Mouse (Mus musculus): Measurements from ENCODE around the gene Prop1.

The Prop1 gene

GRCm38 (mm10) chr11:50953665-50954064, at the start of gene Prop1:
Gene Prop1 (minus strand): TSS chr11:50953765.
- in situ Hi-C loops (cut with MboI), result no loop called here

GRCm38 (mm10) chr11:51003296-51003695, 49.7 kb upstream of the Prop1 start, which contains the start of gene Olfr51:
Gene Olfr51 (plus strand): TSS chr11:51003596.
- in situ Hi-C loops (cut with MboI), result no loop called here

- in situ Hi-C loops (cut with MboI), result no loop called here
Measured at GRCm38 (mm10) chr11:50981667-50982066, 28.1 kb upstream of the Prop1 start, which contains the start of gene Olfr1377. Gene Olfr1377 (plus strand): TSS chr11:50981967.

- in situ Hi-C loops (cut with MboI), result no loop called here
Measured at GRCm38 (mm10) chr11:50977216-50977615, 23.7 kb upstream of the Prop1 start.

GRCm38 (mm10) chr11:50966230-50966629, 12.7 kb upstream of the Prop1 start, which contains the start of gene Olfr1378:
Gene Olfr1378 (plus strand): TSS chr11:50966530.
- in situ Hi-C loops (cut with MboI), result no loop called here

- in situ Hi-C loops (cut with MboI), result no loop called here
Measured at GRCm38 (mm10) chr11:50964886-50965285, 11.3 kb upstream of the Prop1 start.

- in situ Hi-C loops (cut with MboI), result no loop called here
Measured at GRCm38 (mm10) chr11:50952290-50952689, 1.3 kb downstream of the Prop1 start.

- in situ Hi-C loops (cut with MboI), result no loop called here
Measured at GRCm38 (mm10) chr11:50943506-50943905, 10.1 kb downstream of the Prop1 start, which contains the start of gene 4933414I15Rik. Gene 4933414I15Rik (minus strand): TSS chr11:50943765.

GRCm38 (mm10) chr11:50942386-50942785, 11.2 kb downstream of the Prop1 start:
- in situ Hi-C loops (cut with MboI), result no loop called here

GRCm38 (mm10) chr11:50939621-50940366, 13.8 kb downstream of the Prop1 start:
- in situ Hi-C loops (cut with MboI), result no loop called here

- in situ Hi-C loops (cut with MboI), result no loop called here
Measured at GRCm38 (mm10) chr11:50938435-50938834, 15.1 kb downstream of the Prop1 start.

GRCm38 (mm10) chr11:50932040-50932439, 21.5 kb downstream of the Prop1 start:
- in situ Hi-C loops (cut with MboI), result no loop called here

- in situ Hi-C loops (cut with MboI), result no loop called here
Measured at GRCm38 (mm10) chr11:50931451-50931866, 22.1 kb downstream of the Prop1 start, which contains the start of gene Zfp354b. Gene Zfp354b (minus strand): TSS chr11:50931633.

GRCm38 (mm10) chr11:50931021-50931420, 22.5 kb downstream of the Prop1 start:
- in situ Hi-C loops (cut with MboI), result no loop called here

- in situ Hi-C loops (cut with MboI), result no loop called here
Measured at GRCm38 (mm10) chr11:50930469-50931014, 23.0 kb downstream of the Prop1 start.

- in situ Hi-C loops (cut with MboI), result no loop called here
Measured at GRCm38 (mm10) chr11:50915671-50916320, 37.8 kb downstream of the Prop1 start, which contains the start of gene Zfp2. Gene Zfp2 (minus strand): TSS chr11:50916165.

- in situ Hi-C loops (cut with MboI), result no loop called here
Measured at GRCm38 (mm10) chr11:50914461-50914860, 39.1 kb downstream of the Prop1 start.

GRCm38 (mm10) chr11:50913301-50913700, 40.3 kb downstream of the Prop1 start:
- in situ Hi-C loops (cut with MboI), result no loop called here

- in situ Hi-C loops (cut with MboI), result no loop called here
Measured at GRCm38 (mm10) chr11:50908136-50908535, 45.4 kb downstream of the Prop1 start.
